Mouse (Mus musculus) megakaryocyte-erythroid progenitor cell, adult 5 weeks (primary cell): ENCODE results near the gene Exosc8. TPM values are rescaled to one million over a fixed set of nuclear protein-coding genes. Genes with fewer than 3 reads are reported as not detected.

Experiments used
- polyA plus RNA-seq: library from polyadenylated mRNA; stranded (reverse); fragments of >175 nt; gene quantifications from 2 replicates; pipeline ENCODE4 v1.2.3, GENCODE M21; 2012

Gene Exosc8
- 47.2 and 61.3 TPM in 2 replicates for polyA plus RNA-seq

DNA sequence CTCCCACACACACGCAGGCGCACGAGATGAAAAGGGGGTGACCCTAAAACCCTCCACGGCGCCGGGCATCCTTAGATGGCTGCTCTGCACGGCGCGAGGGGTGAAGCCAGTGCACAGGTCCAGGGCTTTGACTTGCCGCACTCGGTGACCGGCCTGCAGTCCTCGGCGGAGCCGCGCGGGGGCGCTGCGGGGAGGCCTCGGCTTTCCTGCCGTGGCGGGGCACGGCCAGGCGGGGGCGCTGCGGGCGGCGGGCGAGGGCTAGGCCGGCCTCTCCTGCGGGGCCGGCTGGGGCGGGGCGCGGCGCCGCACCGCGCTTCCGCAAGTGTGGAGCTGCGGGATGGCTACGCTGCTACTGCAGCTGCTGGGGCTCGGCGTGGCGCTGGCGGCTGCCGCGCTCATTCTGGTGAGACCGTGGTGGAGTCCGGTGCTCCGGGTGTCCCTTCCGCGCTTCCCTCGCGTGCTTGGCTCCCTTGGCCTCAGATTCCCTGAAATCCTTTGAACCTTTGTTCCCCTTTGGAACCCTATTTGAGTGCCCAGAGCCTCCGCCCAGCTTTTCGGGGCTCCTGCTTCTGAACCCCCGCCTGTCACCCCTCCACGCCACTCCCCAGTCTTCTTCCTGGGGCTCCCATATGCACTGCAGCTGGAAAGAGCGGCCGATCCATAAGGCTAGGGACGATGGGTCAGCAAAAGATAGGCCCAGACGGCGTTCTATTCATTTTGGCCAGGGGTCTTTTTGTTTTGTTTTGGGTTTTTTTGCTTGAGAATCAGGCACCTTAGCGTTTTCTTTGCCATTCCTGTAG lies at the start of gene Exosc8, which contains the start of gene Alg5:
Gene Exosc8, minus strand, starts transcription at position 147 of the 800 bp plus-strand sequence.
Gene Alg5, plus strand, starts transcription at position 293 of the 800 bp plus-strand sequence.

DNA sequence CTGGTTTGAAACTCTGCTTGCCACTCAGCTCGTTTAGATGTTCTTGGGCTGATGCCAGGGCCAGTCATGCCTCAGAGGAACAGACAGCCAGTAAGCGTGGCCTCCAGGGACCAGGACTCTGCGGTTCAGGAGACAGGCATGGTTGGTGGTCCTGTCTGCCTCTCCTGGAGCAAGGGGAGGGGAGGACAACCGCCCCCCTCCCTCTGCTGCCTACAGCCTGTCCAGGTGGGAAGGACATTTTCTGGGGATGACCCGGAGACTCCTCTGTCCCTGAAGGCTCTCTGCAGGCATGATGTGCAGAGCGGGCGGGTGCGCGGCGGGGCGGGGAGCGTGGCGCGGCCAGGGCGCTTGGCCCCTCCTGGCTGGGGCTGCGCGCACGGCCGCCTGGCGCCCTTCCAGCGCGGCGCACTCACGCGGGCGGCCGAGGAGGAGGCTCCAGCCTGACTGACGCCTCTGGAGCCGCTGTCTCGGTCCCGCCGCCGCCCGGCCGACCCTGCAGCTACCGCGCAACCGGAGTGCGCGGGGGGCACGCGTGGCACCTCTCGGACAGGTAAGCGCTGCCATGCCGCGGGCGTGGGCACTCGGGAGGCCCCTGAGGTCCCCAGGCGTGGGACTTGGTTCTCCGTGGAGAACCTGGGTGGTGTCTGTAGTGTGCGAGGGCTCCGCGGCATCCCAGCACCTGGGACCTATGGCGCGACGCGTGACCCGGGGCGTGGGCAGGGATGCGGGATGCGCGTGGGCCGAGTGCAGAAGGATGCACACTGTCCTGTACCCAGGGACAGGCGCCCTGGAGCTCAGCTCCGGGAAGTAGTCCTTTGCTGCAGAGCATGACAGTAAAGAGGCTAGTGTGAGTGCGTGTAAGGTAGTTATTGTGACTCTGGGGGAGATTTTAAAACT lies 20.2 kb upstream of the Exosc8 start, which contains the start of gene Smad9:
Gene Smad9, plus strand, starts transcription at position 438 of the 897 bp plus-strand sequence.

GRCm38 (mm10) chr3:54714253-54714652 lies 20.9 kb downstream of the Exosc8 start, which contains the start of gene Gm21958:
Gm21958 (minus strand) TSS chr3:54714353.

DNA sequence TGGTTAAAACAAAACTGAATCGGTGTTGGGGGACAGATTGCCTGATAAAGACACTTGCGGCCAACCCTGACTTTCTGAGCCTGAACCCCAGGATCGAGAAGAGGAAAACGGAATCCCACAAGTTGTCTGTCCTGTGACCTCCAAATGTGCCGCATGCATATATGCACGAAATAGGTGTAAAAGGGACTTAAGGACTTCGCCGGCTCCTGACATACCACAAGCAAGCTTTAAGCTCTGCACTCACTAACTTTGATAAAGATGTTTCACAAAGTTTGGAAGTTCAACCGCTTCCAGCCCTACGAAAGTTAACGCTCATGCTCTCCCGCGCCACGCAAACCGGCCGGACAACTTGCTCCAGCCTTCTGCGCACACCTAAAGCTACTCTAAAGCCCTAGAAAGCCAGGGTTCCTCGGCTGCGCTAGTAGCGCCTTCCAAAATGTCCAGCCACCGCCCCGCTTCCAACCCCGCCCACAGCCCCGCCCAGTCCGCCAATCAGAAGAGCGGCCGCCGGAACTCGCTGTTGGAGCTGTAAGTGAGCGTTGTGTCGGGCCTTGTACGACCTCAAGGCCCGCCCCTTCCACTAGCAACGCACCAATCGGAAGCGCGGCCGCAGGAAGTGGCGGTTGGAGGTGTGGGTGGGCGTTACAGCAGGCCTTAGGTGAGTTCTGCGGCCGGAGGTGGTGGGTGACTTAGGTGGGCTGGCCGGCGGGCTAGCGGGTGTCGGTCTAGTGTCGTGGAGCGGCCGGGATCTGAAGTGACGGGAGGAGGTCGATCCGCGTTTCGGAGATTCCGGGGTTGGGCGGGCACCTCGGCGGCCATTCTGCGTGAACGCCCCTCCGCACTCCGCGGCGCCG lies 42.8 kb downstream of the Exosc8 start, which contains the start of gene Supt20:
Gene Supt20, plus strand, starts transcription at position 606 of the 854 bp plus-strand sequence.

Other genes starting within 250 kb of the Exosc8 start
- gene Supt20, start 42.6 kb downstream of the Exosc8 start, polyA plus RNA-seq: 6.5 and 7.8 TPM in 2 replicates
- not detected in 2 replicates for gene Gm21958, start 21.0 kb downstream of the Exosc8 start, polyA plus RNA-seq
- 2.8 and 3.3 TPM in 2 replicates for gene Alg5, start 146 bp upstream of the Exosc8 start, polyA plus RNA-seq
- gene Smad9, start 20.2 kb upstream of the Exosc8 start, polyA plus RNA-seq: not detected in 2 replicates
- gene Rfxap, start 72.4 kb upstream of the Exosc8 start, polyA plus RNA-seq: 110 and 135 TPM in 2 replicates
- gene Sertm1, start 180.5 kb upstream of the Exosc8 start, polyA plus RNA-seq: not detected in 2 replicates